Mouse (Mus musculus) forebrain, embryonic 11.5 days (tissue): ENCODE data around the gene Col5a2. TPM values are rescaled to one million over a fixed set of nuclear protein-coding genes. Genes with fewer than 3 reads are reported as not detected.

Experiments
- ATAC-seq: fragments of 200-750 bp; cut with Nextera tagmentation; replicated peaks from 2 replicates; pipeline ENCODE4 v1.8.0; 2017; ENCODE audit warnings: moderate TSS enrichment; ENCODE audit not compliant: low FRiP score
- DNase-seq: peaks from one replicate; pipeline ENCODE4 v3.0.0-alpha.2; 2017; ENCODE audit warnings: low spot score
- H3K27ac ChIP-seq: fragments of 300-500 bp; sonication (generic); 2 replicates; pipeline ENCODE4 v1.5.1; 2014; ENCODE audit warnings: low read depth, low read length
- H3K27me3 ChIP-seq: fragments of 300-500 bp; sonication (generic); 2 replicates; pipeline ENCODE4 v1.6.1; 2014; ENCODE audit warnings: mild to moderate bottlenecking, low read length, mixed read lengths; ENCODE audit not compliant: control insufficient read depth, insufficient read depth
- H3K36me3 ChIP-seq: fragments of 300-500 bp; sonication (generic); 2 replicates; pipeline ENCODE4 v1.6.1; 2014; ENCODE audit warnings: mild to moderate bottlenecking, low read length, moderate library complexity, mixed read lengths; ENCODE audit not compliant: control insufficient read depth, insufficient read depth
- H3K4me1 ChIP-seq: fragments of 300-500 bp; sonication (generic); replicated peaks from 2 replicates; pipeline ENCODE4 v1.6.1; 2014; ENCODE audit warnings: low read length, mixed read lengths; ENCODE audit not compliant: control insufficient read depth, insufficient read depth
- H3K4me2 ChIP-seq: fragments of 300-500 bp; sonication (generic); 2 replicates; pipeline ENCODE4 v1.6.1; 2014; ENCODE audit warnings: low read depth, mild to moderate bottlenecking, low read length, moderate library complexity, mixed read lengths; ENCODE audit not compliant: severe bottlenecking
- H3K4me3 ChIP-seq: fragments of 300-500 bp; sonication (generic); 2 replicates; pipeline ENCODE4 v1.5.1; 2014; ENCODE audit warnings: low read depth, low read length
- H3K9ac ChIP-seq: fragments of 300-500 bp; sonication (generic); 2 replicates; pipeline ENCODE4 v1.6.1; 2014; ENCODE audit warnings: low read length
- H3K9me3 ChIP-seq: fragments of 300-500 bp; sonication (generic); 2 replicates; pipeline ENCODE4 v1.6.1; 2016; ENCODE audit warnings: low read length, mixed read lengths; ENCODE audit not compliant: control insufficient read depth
- WGBS: fragments of 180-500 bp; shearing (Covaris S2); extraction: QIAGEN DNeasy Blood & Tissue Kit; methylation state at CpG from one replicate; pipeline ENCODE4 v1.1.7; 2014; 5-methylcytosine and 5-hydroxymethylcytosine counted together
- polyA plus RNA-seq: library from polyadenylated mRNA; unstranded; fragments of >200 nt; fragmentation: Nextera tagmentation; extraction: Ambion mirVana; gene quantifications from 2 replicates; pipeline ENCODE4 v1.2.1, GENCODE M21; 2014

Col5a2 gene
- polyA plus RNA-seq, 1 experiment from 2014 or later = 31.3 TPM

DNA sequence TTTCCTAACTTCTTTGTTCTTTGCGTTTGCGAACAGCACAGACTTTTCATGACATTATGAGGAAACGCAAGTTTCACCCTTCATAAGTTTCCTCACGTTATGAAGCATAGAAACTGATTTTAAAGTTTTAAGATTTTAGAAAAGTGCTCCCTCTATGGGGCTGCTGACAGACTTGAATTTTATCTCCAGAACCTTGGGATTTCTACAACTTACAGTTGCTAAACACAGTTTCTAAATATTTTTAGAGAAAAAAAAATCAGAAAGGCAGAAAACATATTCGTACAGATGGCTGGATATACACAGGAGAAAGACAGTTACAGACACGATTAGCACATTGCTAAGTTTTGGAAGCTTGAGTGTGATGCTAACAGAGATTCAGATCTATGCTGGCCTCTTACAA, 1.6 kb downstream of the Col5a2 start:
- Histone ChIP-seq H3K4me1 (no peaks in the 10 kb centered on the region), H3K27me3 (no peaks in the 10 kb centered on the region), H3K9ac (no peak overlapping the region; the same call in 1 of the 2 replicates), H3K27ac (no peak overlapping the region), H3K4me3 (peak overlapping the region; percentile 37), H3K4me2 (peak overlapping the region; percentile 34), H3K36me3 (no peaks in the 10 kb centered on the region), H3K9me3 (no peaks in the 10 kb centered on the region)
- no peak for ATAC-seq
- WGBS = 66% methylated on average over 6 of the region's 6 CpGs
- DNase-seq = no peak

DNA sequence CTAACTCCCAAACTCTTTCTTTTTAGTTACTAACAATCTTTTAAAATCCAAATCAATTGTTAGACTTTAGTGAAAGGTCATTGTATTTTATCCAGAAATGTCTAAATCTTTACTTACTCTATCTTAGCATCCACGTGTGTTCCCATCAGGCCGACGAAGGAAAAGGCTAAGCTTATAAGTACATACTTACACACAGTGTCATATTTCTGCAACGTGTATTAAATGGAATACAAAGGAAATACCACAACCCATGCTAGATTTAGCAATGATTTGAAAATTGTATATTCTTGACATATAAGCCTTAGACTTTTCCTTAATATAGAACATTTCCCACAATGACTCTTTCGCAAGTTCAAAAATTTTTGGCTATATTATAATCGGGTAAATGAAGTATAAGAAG, 2.6 kb downstream of the Col5a2 start:
- DNase-seq = no peak
- no peaks in the 10 kb centered on the region for H3K36me3 ChIP-seq
- no peaks in the 10 kb centered on the region for H3K9me3 ChIP-seq
- no peak overlapping the region for H3K4me2 ChIP-seq
- H3K9ac ChIP-seq = no peak overlapping the region
- 89% methylated on average over 6 of the region's 6 CpGs for WGBS
- no peak overlapping the region for H3K27ac ChIP-seq
- H3K4me1 ChIP-seq = no peaks in the 10 kb centered on the region
- H3K27me3 ChIP-seq = no peaks in the 10 kb centered on the region
- no peak for ATAC-seq
- no peak overlapping the region for H3K4me3 ChIP-seq

DNA sequence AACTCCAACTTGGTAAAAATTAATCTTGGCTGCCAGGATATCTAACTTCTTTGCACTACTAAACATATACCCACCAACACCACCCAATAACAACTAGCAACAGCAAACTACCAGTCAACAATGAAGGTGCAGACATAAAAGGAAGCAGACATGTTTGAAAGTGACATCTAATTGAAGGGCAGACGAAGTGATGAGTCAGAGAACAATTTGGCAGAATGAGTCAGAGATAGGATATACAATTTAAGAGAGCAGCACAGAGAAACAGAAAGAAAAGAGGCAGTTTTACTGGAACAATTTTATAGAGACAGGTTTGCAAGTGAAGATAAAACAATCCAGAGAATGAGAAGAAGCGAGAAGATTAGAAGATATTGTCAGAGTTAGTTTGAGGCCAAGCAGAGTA, 8.1 kb downstream of the Col5a2 start:
- H3K9me3 ChIP-seq = no peaks in the 10 kb centered on the region
- no peak overlapping the region for H3K27ac ChIP-seq
- H3K4me3 ChIP-seq = no peak overlapping the region
- ATAC-seq (no peak), DNase-seq (no peak)
- H3K36me3 ChIP-seq = no peaks in the 10 kb centered on the region
- no peaks in the 10 kb centered on the region for H3K27me3 ChIP-seq
- no peaks in the 10 kb centered on the region for H3K4me1 ChIP-seq
- H3K4me2 ChIP-seq = no peak overlapping the region
- WGBS = 86% methylated on average over 2 of the region's 2 CpGs
- H3K9ac ChIP-seq = no peak overlapping the region

GRCm38 (mm10) chr1:45492130-45492723, 10.9 kb downstream of the Col5a2 start:
- Histone ChIP-seq H3K4me3 (no peak overlapping the region), H3K9me3 (no peaks in the 10 kb centered on the region), H3K36me3 (no peaks in the 10 kb centered on the region), H3K9ac (no peak overlapping the region), H3K4me2 (no peak overlapping the region), H3K4me1 (no peaks in the 10 kb centered on the region), H3K27ac (no peak overlapping the region), H3K27me3 (no peaks in the 10 kb centered on the region)
- no peak for DNase-seq
- ATAC-seq = no peak
- 90% methylated on average over 4 of the region's 4 CpGs for WGBS

GRCm38 (mm10) chr1:45490451-45490850, 12.6 kb downstream of the Col5a2 start:
- H3K9me3 ChIP-seq = no peaks in the 10 kb centered on the region
- H3K9ac ChIP-seq = no peak overlapping the region
- H3K4me3 ChIP-seq = no peak overlapping the region
- no peaks in the 10 kb centered on the region for H3K27me3 ChIP-seq
- H3K4me1 ChIP-seq = no peaks in the 10 kb centered on the region
- no peak overlapping the region for H3K4me2 ChIP-seq
- DNase-seq (no peak), ATAC-seq (peak; percentile 71; the same call in 1 of the 2 replicates)
- H3K36me3 ChIP-seq = no peaks in the 10 kb centered on the region
- 84% methylated on average over 1 of the region's 1 CpGs for WGBS
- no peak overlapping the region for H3K27ac ChIP-seq

DNA sequence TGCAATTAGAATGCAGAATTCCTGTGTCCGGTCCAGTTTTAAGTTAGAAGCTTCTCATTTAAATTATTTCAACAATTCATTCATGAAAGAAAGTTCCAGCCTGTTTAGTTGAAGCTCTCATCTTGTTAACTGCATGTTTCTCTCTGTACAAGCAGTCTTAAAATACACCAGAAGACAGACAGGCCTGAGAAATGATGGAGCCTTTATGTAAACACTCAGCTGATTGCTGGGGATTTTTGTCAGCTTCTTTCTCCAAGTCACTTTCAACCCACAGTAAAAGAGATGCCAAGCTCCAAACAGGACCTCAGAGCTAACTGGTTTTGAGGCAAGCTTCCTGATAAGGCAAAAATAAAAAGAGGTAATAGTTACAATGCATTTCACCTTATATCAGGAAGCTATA, 14.8 kb downstream of the Col5a2 start:
- Histone ChIP-seq H3K4me1 (no peaks in the 10 kb centered on the region), H3K36me3 (no peaks in the 10 kb centered on the region), H3K4me3 (no peak overlapping the region), H3K27me3 (no peaks in the 10 kb centered on the region), H3K27ac (no peak overlapping the region), H3K9me3 (no peaks in the 10 kb centered on the region), H3K9ac (no peak overlapping the region), H3K4me2 (no peak overlapping the region)
- WGBS = 89% methylated on average over 1 of the region's 1 CpGs
- no peak for DNase-seq
- no peak for ATAC-seq

- no peak overlapping the region for H3K4me3 ChIP-seq
- no peak for DNase-seq
- no peaks in the 10 kb centered on the region for H3K9me3 ChIP-seq
- H3K27me3 ChIP-seq = no peaks in the 10 kb centered on the region
- H3K36me3 ChIP-seq = no peaks in the 10 kb centered on the region
- 93% methylated on average over 4 of the region's 4 CpGs for WGBS
- no peak for ATAC-seq
- H3K4me2 ChIP-seq = no peak overlapping the region
- H3K9ac ChIP-seq = no peak overlapping the region
- H3K4me1 ChIP-seq = no peaks in the 10 kb centered on the region
- no peak overlapping the region for H3K27ac ChIP-seq
These were observed 20.1 kb downstream of the Col5a2 start for GRCm38 (mm10) chr1:45483001-45483400.

GRCm38 (mm10) chr1:45481876-45482275, 21.2 kb downstream of the Col5a2 start:
- 91% methylated on average over 1 of the region's 1 CpGs for WGBS

GRCm38 (mm10) chr1:45479087-45479486, 24.0 kb downstream of the Col5a2 start:
- no peak for ATAC-seq
- no peak for DNase-seq

More at GRCm38 (mm10) chr1:45481876-45482275, 21.2 kb downstream of the Col5a2 start:
- ATAC-seq (no peak), DNase-seq (no peak)
- no peak overlapping the region for H3K4me3 ChIP-seq
- no peaks in the 10 kb centered on the region for H3K27me3 ChIP-seq
- no peak overlapping the region for H3K9ac ChIP-seq
- no peaks in the 10 kb centered on the region for H3K9me3 ChIP-seq
- H3K36me3 ChIP-seq = no peaks in the 10 kb centered on the region
- H3K4me2 ChIP-seq = no peak overlapping the region
- H3K4me1 ChIP-seq = no peaks in the 10 kb centered on the region
- no peak overlapping the region for H3K27ac ChIP-seq

More at GRCm38 (mm10) chr1:45479087-45479486, 24.0 kb downstream of the Col5a2 start:
- no peak overlapping the region for H3K9ac ChIP-seq
- no peaks in the 10 kb centered on the region for H3K27me3 ChIP-seq
- H3K4me3 ChIP-seq = no peak overlapping the region
- H3K9me3 ChIP-seq = no peaks in the 10 kb centered on the region
- no peaks in the 10 kb centered on the region for H3K36me3 ChIP-seq
- no peak overlapping the region for H3K27ac ChIP-seq
- H3K4me2 ChIP-seq = no peak overlapping the region
- no peaks in the 10 kb centered on the region for H3K4me1 ChIP-seq
